Mouse (Mus musculus) bone marrow macrophage, adult 2 months (primary cell): ENCODE results near the gene Gm20518.

Experiments used
- CTCF ChIP-seq: IDR thresholded peaks from 2 replicates; pipeline ENCODE4 v1.5.1; 2012; ENCODE audit warnings: low read depth, mild to moderate bottlenecking, low read length, moderate library complexity
- POLR2A ChIP-seq: IDR thresholded peaks from 2 replicates; pipeline ENCODE4 v1.6.1; 2012; ENCODE audit warnings: mild to moderate bottlenecking, low read depth, low read length, borderline replicate concordance

DNA sequence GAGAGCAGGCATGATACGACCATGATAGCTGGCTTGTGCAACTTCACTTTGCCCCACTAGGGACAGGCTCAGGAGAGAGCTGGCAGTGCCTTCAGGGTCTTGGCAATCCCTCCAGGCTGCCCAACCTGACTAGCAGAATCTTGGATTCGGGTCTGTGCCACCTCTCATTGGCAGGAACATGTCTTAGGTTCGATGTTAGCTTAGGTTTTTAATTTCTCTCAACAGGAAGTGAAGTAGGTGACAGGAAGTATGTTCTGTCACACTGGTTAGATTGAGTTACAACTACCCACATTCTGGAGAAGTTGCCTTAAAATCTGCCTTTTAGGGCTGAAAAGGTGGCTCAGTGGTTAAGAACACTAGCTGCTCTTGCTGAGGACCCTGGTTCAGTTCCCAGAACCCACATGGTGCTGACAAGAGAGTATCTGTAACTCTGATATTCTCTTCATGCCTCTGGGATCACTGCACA lies 43.0 kb upstream of the Gm20518 start:
- TF ChIP-seq CTCF (no peak), POLR2A (no peak)
